Mouse (Mus musculus) lung, postnatal 0 days (tissue): ENCODE results near the gene Fra10ac1. TPM values are rescaled to one million over a fixed set of nuclear protein-coding genes. Genes with fewer than 3 reads are reported as not detected.

Experiments used
- ATAC-seq: fragments of 200-750 bp; cut with Nextera tagmentation; 2 replicates; pipeline ENCODE4 v1.8.0; 2017; ENCODE audit warnings: moderate library complexity
- DNase-seq: peaks from one replicate; pipeline ENCODE4 v3.0.0-alpha.2; 2016; ENCODE audit warnings: low spot score
- H3K27ac ChIP-seq: fragments of 300-500 bp; sonication (generic); 2 replicates; pipeline ENCODE4 v1.5.1; 2014; ENCODE audit warnings: antibody characterized with exemption, mild to moderate bottlenecking, low read length, mixed read lengths
- H3K27me3 ChIP-seq: fragments of 300-500 bp; sonication (generic); replicated peaks from 2 replicates; pipeline ENCODE4 v1.6.1; 2014; ENCODE audit warnings: low read length, mixed read lengths; ENCODE audit not compliant: insufficient read depth
- H3K36me3 ChIP-seq: fragments of 300-500 bp; sonication (generic); 2 replicates; pipeline ENCODE4 v1.6.1; 2014; ENCODE audit warnings: low read length, mixed read lengths; ENCODE audit not compliant: insufficient read depth
- H3K4me1 ChIP-seq: fragments of 300-500 bp; sonication (generic); 2 replicates; pipeline ENCODE4 v1.6.1; 2014; ENCODE audit warnings: antibody characterized with exemption, low read depth, low read length, mixed read lengths; ENCODE audit not compliant: insufficient read depth
- H3K4me2 ChIP-seq: fragments of 300-500 bp; sonication (generic); replicated peaks from 2 replicates; pipeline ENCODE4 v1.6.1; 2014; ENCODE audit warnings: low read depth, mild to moderate bottlenecking, low read length, moderate library complexity, mixed read lengths
- H3K4me3 ChIP-seq: fragments of 300-500 bp; sonication (generic); 2 replicates; pipeline ENCODE4 v1.5.1; 2014; ENCODE audit warnings: low read depth, low read length
- H3K9ac ChIP-seq: fragments of 300-500 bp; sonication (generic); replicated peaks from 2 replicates; pipeline ENCODE4 v1.6.1; 2014; ENCODE audit warnings: low read depth, mild to moderate bottlenecking
- H3K9me3 ChIP-seq: fragments of 300-500 bp; sonication (generic); 2 replicates; pipeline ENCODE4 v1.6.1; 2016; ENCODE audit warnings: low read length, mixed read lengths
- CTCF ChIP-seq: IDR thresholded peaks from 2 replicates; pipeline ENCODE4 v1.5.1; 2016; ENCODE audit warnings: antibody characterized with exemption, mild to moderate bottlenecking
- EP300 ChIP-seq: IDR thresholded peaks from 2 replicates; pipeline ENCODE4 v1.6.1; 2016; ENCODE audit warnings: antibody characterized with exemption, mild to moderate bottlenecking, control low read depth
- WGBS: fragments of 180-500 bp; shearing (Covaris S2); extraction: QIAGEN DNeasy Blood & Tissue Kit; methylation state at CpG from one replicate; pipeline ENCODE4 v1.1.7; 2014; 5-methylcytosine and 5-hydroxymethylcytosine counted together
- polyA plus RNA-seq: library from polyadenylated mRNA; unstranded; fragments of >200 nt; fragmentation: Nextera tagmentation; extraction: Ambion mirVana; gene quantifications from 2 replicates; pipeline ENCODE4 v1.2.1, GENCODE M21; 2015

Gene Fra10ac1
- polyA plus RNA-seq, 1 experiment from 2014 or later = 20.2 TPM

DNA sequence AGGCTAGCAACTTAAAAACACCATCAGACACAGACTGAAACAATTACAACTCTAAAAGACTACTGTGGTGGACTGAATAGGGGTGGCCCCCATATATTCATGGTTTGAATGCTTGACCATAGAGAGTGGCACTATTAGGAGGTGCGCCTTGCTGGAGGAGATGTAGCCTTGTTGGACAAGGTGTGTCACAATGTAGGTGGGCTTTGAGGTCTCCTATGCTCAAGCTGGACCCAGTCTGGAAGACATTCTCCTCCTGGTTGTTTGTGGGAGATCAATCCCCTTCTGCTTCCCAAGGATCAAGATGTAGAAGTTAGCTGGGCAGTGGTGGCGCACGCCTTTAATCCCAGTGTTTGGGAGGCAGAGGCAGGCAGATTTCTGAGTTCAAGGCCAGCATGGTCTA is 6.3 kb downstream of the Fra10ac1 start:
- Histone ChIP-seq H3K9me3 (no peaks in the 10 kb centered on the region), H3K27me3 (no peaks in the 10 kb centered on the region), H3K4me1 (no peaks in the 10 kb centered on the region), H3K4me3 (no peak overlapping the region), H3K27ac (no peak overlapping the region), H3K4me2 (no peak overlapping the region), H3K9ac (no peak overlapping the region), H3K36me3 (0 out of 2 replicates have a peak, but pooled peaks cover 4% of the 10 kb centered on the region)
- TF ChIP-seq CTCF = no peak
- TF ChIP-seq EP300 = no peak
- DNase-seq (no peak), ATAC-seq (no peak)
- 100% methylated on average over 3 of the region's 3 CpGs for WGBS

DNA sequence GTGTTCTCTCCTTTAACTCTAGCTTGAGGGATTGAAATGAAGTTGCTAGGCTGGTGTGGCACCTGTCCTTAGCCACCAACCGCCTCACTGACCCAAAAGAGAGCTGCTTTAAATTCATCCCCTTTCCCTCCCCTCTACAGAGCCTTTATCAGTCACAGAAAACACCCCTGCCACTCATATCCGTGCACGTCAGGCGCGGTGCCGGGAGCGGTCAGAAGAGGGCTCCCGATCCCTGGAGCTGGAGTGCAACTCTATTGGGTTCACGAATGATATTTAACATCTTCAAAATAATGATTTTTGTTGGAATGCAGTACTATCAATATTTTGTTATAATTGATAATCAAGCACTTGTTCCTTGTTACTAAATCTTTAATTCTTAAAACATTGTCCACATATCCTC is 17.3 kb downstream of the Fra10ac1 start:
- DNase-seq = no peak
- no peak for ATAC-seq
- H3K36me3 ChIP-seq = no peaks in the 10 kb centered on the region; the same call in 1 of the 2 replicates
- no peak overlapping the region for H3K4me2 ChIP-seq
- TF ChIP-seq EP300 = no peak
- TF ChIP-seq CTCF = peak; percentile 52
- WGBS = 62% methylated on average over 9 of the region's 9 CpGs
- H3K4me1 ChIP-seq = no peaks in the 10 kb centered on the region
- H3K4me3 ChIP-seq = no peak overlapping the region
- no peak overlapping the region for H3K9ac ChIP-seq
- H3K9me3 ChIP-seq = no peaks in the 10 kb centered on the region
- H3K27ac ChIP-seq = no peak overlapping the region
- no peaks in the 10 kb centered on the region for H3K27me3 ChIP-seq

DNA sequence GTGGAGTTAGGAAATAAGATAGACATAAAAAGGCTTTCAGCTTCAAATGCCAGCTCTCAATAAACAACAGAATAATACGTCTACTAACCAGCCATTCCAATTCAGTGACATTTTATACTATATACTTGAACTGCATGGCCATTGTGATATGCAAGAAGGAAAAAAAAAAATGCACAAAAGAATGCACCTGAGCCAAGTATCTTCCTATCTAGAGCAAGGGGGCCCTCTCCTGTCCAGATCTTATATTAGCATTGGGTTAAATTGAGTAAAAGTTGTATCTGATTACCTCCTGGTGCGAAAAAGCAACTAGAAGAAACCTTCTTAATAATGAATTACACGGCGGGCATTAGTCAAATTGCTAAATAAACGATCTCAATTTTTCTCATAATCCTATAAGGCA is 25.2 kb downstream of the Fra10ac1 start:
- DNase-seq = peak; percentile 22
- no peaks in the 10 kb centered on the region for H3K27me3 ChIP-seq
- TF ChIP-seq EP300 (no peak), CTCF (peak; percentile 46)
- H3K9me3 ChIP-seq = no peaks in the 10 kb centered on the region
- H3K27ac ChIP-seq = no peak overlapping the region
- no peak for ATAC-seq
- no peak overlapping the region for H3K4me2 ChIP-seq
- WGBS = 85% methylated on average over 5 of the region's 5 CpGs
- no peak overlapping the region for H3K4me3 ChIP-seq
- H3K4me1 ChIP-seq = no peaks in the 10 kb centered on the region
- no peak overlapping the region for H3K9ac ChIP-seq
- H3K36me3 ChIP-seq = no peaks in the 10 kb centered on the region; the same call in 1 of the 2 replicates

DNA sequence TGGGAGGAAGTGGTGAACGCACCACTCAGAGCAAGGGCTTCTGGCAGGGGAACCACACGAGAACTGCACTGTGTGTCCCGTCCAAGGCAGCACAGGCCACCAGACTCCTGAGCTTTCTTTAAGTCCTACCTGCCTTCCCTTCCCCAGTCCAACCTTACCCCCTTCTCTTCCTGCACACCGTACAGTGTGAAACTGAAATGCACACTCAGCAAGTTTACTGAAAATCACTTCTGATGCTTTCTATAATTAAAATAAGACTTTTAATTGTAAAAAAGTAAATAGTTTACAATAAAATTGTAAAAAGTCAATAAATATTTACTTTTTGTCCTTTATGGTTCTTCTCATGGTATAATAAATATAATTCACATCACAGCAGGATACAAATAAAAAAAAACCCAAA is 28.7 kb downstream of the Fra10ac1 start:
- TF ChIP-seq CTCF (no peak), EP300 (no peak)
- ATAC-seq (no peak), DNase-seq (no peak)
- no peaks in the 10 kb centered on the region for H3K4me1 ChIP-seq
- no peak overlapping the region for H3K9ac ChIP-seq
- no peak overlapping the region for H3K27ac ChIP-seq
- H3K9me3 ChIP-seq = no peaks in the 10 kb centered on the region
- no peak overlapping the region for H3K4me3 ChIP-seq
- H3K27me3 ChIP-seq = no peaks in the 10 kb centered on the region
- no peak overlapping the region for H3K4me2 ChIP-seq
- H3K36me3 ChIP-seq = no peaks in the 10 kb centered on the region; the same call in 1 of the 2 replicates
- WGBS = 91% methylated on average over 4 of the region's 4 CpGs

DNA sequence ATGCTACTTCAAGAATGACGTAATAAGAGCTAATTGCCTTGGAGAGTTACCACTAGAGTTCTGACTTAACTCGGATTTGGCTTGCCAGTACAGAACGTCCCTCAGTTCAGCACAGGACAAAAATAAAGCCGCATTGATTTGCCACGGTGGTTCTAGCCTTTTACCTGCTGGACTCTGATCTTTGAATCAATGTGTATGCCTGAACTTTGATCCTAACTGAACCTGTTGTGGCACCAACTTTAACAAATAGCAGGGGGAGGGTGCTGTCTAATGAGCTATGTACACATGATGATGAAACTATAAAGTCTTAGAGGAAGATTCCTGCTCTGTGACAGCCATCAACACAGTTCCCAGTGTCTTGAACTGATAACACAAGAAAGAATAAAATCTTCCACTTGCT is 32.5 kb downstream of the Fra10ac1 start:
- no peak for TF ChIP-seq CTCF
- TF ChIP-seq EP300 = no peak
- DNase-seq (no peak), ATAC-seq (no peak)
- no peaks in the 10 kb centered on the region for H3K36me3 ChIP-seq
- H3K4me2 ChIP-seq = no peak overlapping the region
- H3K27ac ChIP-seq = no peak overlapping the region
- WGBS = 80% methylated on average over 5 of the region's 5 CpGs
- no peak overlapping the region for H3K4me3 ChIP-seq
- H3K27me3 ChIP-seq = no peaks in the 10 kb centered on the region
- no peaks in the 10 kb centered on the region for H3K9me3 ChIP-seq
- H3K4me1 ChIP-seq = no peaks in the 10 kb centered on the region
- no peak overlapping the region for H3K9ac ChIP-seq

DNA sequence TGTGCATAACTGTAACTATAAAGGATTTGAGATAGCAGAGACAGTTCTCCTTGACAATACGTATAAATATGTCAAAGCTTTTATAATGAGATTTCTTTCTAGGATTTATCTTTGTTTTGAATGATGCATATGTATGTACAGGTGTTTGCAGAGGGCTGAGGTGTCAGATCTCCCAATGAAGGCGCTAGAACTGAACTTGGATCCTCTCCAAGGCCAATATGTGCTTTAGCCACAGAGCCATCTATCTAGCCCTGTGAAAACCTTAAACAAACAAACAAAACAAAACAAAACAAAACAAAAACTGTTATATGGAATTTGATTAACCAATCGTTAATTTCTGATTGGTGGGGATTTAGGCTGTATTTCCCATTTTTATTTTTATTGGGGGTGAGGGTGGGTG is 33.4 kb downstream of the Fra10ac1 start:
- Histone ChIP-seq H3K9me3 (no peaks in the 10 kb centered on the region), H3K9ac (no peak overlapping the region), H3K4me3 (no peak overlapping the region), H3K4me1 (no peaks in the 10 kb centered on the region), H3K27ac (no peak overlapping the region), H3K27me3 (no peaks in the 10 kb centered on the region), H3K4me2 (no peak overlapping the region), H3K36me3 (no peaks in the 10 kb centered on the region)
- 85% methylated on average over 3 of the region's 3 CpGs for WGBS
- DNase-seq (no peak), ATAC-seq (no peak)
- TF ChIP-seq CTCF (no peak), EP300 (no peak)

DNA sequence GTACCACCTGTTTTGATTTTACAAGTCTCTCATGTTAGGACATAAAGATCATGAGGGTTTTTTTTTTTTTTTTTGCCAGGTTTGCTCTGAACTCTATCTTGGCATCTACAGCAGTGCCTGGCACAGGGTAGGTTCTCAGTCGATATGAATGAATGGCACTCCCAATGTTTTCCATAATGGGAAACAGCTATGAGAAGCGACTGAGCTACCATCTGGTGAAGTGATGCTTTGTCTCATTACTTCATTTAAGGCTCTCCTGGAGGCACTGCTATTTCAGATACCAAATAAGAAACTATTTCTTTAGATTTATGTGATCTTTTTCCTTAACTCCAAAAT is 36.6 kb downstream of the Fra10ac1 start:
- H3K4me3 ChIP-seq = no peak overlapping the region
- 88% methylated on average over 2 of the region's 2 CpGs for WGBS
- H3K36me3 ChIP-seq = no peaks in the 10 kb centered on the region
- H3K9ac ChIP-seq = no peak overlapping the region
- H3K4me1 ChIP-seq = no peaks in the 10 kb centered on the region
- TF ChIP-seq CTCF (no peak), EP300 (no peak)
- no peaks in the 10 kb centered on the region for H3K9me3 ChIP-seq
- H3K27ac ChIP-seq = no peak overlapping the region
- no peak for ATAC-seq
- no peak for DNase-seq
- no peaks in the 10 kb centered on the region for H3K27me3 ChIP-seq
- no peak overlapping the region for H3K4me2 ChIP-seq
